In the genomic region with DNA sequence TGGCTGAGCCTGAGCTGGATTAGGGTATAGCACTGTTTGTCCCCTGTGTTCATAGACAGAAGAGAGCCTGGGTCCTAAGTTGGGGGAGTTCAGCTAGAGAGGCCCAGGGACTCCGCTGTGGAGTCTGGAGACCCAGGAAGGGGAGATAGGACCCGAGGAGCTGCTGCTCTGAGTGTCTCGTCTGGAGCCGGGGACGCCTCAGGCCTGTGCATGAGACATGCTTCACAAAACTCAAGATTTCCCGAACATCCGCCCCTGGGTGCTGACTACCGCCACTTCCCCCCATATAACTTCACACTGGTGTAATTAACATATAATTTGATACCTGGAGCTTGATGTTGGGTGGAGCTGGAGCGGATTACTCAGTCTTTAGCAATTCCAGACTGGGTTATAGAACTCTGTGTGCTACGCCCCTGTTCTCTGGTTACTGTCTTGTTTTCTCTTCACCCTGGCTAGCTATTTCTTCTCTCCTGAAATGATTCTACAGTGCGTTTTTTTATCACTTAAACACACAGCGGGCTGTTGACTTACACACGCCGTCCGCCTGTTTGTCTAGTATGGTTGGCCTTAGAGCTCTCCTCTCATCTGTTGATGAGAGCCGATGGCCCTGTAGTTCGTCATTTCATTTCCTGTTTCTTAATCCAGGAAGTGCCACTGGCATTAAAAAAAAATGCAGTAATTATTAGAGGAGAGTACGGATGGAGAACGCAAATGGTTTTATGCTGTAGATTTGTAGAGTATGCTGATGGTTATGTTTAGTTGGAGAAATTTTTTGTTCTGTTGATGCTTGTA, we compare ENCODE assay signal across 8 mouse cellular contexts.
DNase-seq lines count a peak whose midpoint lies in the region; ATAC-seq and TF ChIP-seq lines count a peak whose summit lies in the region.

No protein-coding gene starts in this region.

- 0 out of 2 replicates have a peak overlapping the region, but pooled peaks have one; percentile 10 for H3K4me2 ChIP-seq in lung, embryonic 14.5 days
- H3K4me2 ChIP-seq in heart, embryonic 15.5 days, result no peak overlapping the region
- H3K4me2 ChIP-seq in midbrain, embryonic 15.5 days, result no peak overlapping the region

- TF ChIP-seq CTCF in lung, embryonic 14.5 days (IDR thresholded peaks at IDR 0.05; ENCODE audit: low read depth), result no peak

- no peaks in the 10 kb centered on the region for H3K36me3 ChIP-seq in lung, embryonic 14.5 days (ENCODE audit: insufficient read depth)
- H3K36me3 ChIP-seq in heart, embryonic 15.5 days, result no peaks in the 10 kb centered on the region
- no peaks in the 10 kb centered on the region for H3K36me3 ChIP-seq in midbrain, embryonic 15.5 days (replicated peaks)

- 38% methylated on average over 19 of the region's 19 CpGs for WGBS in lung, embryonic 14.5 days
- 61% methylated on average over 19 of the region's 19 CpGs for WGBS in heart, embryonic 15.5 days
- 77% methylated on average over 19 of the region's 19 CpGs for WGBS in midbrain, embryonic 15.5 days

- peak; percentile 36 for DNase-seq in gastrocnemius, adult 18-20 months (ENCODE audit: low spot score)
- no peak for DNase-seq in gastrocnemius, postnatal 14 days
- no peak for DNase-seq in lung, embryonic 14.5 days
- no peak for DNase-seq in lung, postnatal 10 days
- no peak for DNase-seq in right cerebral cortex, adult 2 months (ENCODE audit: low spot score in 2 of 2)
- DNase-seq in adrenal gland, postnatal 25 days, result no peak

- H3K9ac ChIP-seq in lung, embryonic 14.5 days, result no peak overlapping the region
- no peak overlapping the region for H3K9ac ChIP-seq in heart, embryonic 15.5 days
- H3K9ac ChIP-seq in midbrain, embryonic 15.5 days, result no peak overlapping the region

- no peaks in the 10 kb centered on the region for H3K27me3 ChIP-seq in lung, embryonic 14.5 days (ENCODE audit: insufficient read depth, low read length)
- H3K27me3 ChIP-seq in heart, embryonic 15.5 days, result no peaks in the 10 kb centered on the region
- H3K27me3 ChIP-seq in midbrain, embryonic 15.5 days (replicated peaks), result no peaks in the 10 kb centered on the region

- peak overlapping the region; percentile 42; the same call in 1 of the 2 replicates for H3K27ac ChIP-seq in lung, embryonic 14.5 days (ENCODE audit: low read depth)
- H3K27ac ChIP-seq in heart, embryonic 15.5 days, result peak overlapping the region; percentile 7; the same call in 1 of the 2 replicates
- H3K27ac ChIP-seq in midbrain, embryonic 15.5 days, result peak overlapping the region; percentile 10; the same call in 1 of the 2 replicates

- intact Hi-C loops in gastrocnemius, postnatal 14 days (cut with DNase I; ENCODE audit: low total_unique reads), result no loop called here

- H3K4me3 ChIP-seq in lung, embryonic 14.5 days (ENCODE audit: low read depth, low read length), result no peak overlapping the region
- no peak overlapping the region for H3K4me3 ChIP-seq in heart, embryonic 15.5 days
- no peak overlapping the region for H3K4me3 ChIP-seq in midbrain, embryonic 15.5 days

- no peak for ATAC-seq in lung, embryonic 14.5 days (ENCODE audit: insufficient read depth)
- ATAC-seq in heart, embryonic 15.5 days (replicated peaks; ENCODE audit: insufficient number of reproducible peaks, insufficient read depth, low FRiP score, low read depth), result no peak; the same call in 1 of the 2 replicates
- ATAC-seq in midbrain, embryonic 15.5 days (replicated peaks), result no peak

- peaks cover 32% of the 10 kb centered on the region for H3K4me1 ChIP-seq in lung, embryonic 14.5 days (ENCODE audit: insufficient read depth)
- peaks cover 29% of the 10 kb centered on the region for H3K4me1 ChIP-seq in heart, embryonic 15.5 days (replicated peaks)
- H3K4me1 ChIP-seq in midbrain, embryonic 15.5 days, result peaks cover 77% of the 10 kb centered on the region

- no peaks in the 10 kb centered on the region for H3K9me3 ChIP-seq in lung, embryonic 14.5 days (ENCODE audit: low read depth, low read length)
- no peaks in the 10 kb centered on the region for H3K9me3 ChIP-seq in heart, embryonic 15.5 days (replicated peaks)
- no peaks in the 10 kb centered on the region for H3K9me3 ChIP-seq in midbrain, embryonic 15.5 days
